Mouse (Mus musculus) MEL (cell line): ENCODE measurements around the gene Gfra4. TPM values are rescaled to one million over a fixed set of nuclear protein-coding genes. Genes with fewer than 3 reads are reported as not detected.
A peak's percentile ranks its signal among the peaks of the same experiment; 100 is the strongest.

Experiments used
- DNase-seq: peaks from one replicate; pipeline ENCODE4 v3.0.0; 2011; ENCODE audit warnings: low read depth, low spot score
- H3K27ac ChIP-seq: 2 replicates; pipeline ENCODE4 v1.5.1; 2012; ENCODE audit warnings: low read depth, mild to moderate bottlenecking, control low read depth, low read length, moderate library complexity; ENCODE audit not compliant: control insufficient read depth
- H3K27me3 ChIP-seq, 2 experiments: fragments of 150-350 bp in 1 of 2; sonication (generic) in 1 of 2; 2 replicates each; pipeline ENCODE4 v1.6.1; 2012; ENCODE audit warnings: low read length in 2 of 2, mild to moderate bottlenecking in 2 of 2, improper control_type of control experiment in 1 of 2, moderate library complexity in 1 of 2; ENCODE audit not compliant: insufficient read depth in 2 of 2, control insufficient read depth in 1 of 2
- H3K36me3 ChIP-seq, 2 experiments: 2 replicates each; pipeline ENCODE4 v1.6.1; 2012 to 2014; ENCODE audit warnings: low read length in 2 of 2, improper control_type of control experiment in 1 of 2, inconsistent platforms in 1 of 2, mild to moderate bottlenecking in 1 of 2; ENCODE audit not compliant: insufficient read depth in 2 of 2, control insufficient read depth in 1 of 2
- H3K4me1 ChIP-seq, 2 experiments: fragments of 150-350 bp in 1 of 2; sonication (generic) in 1 of 2; 2 replicates each; pipeline ENCODE4 v1.6.1; 2012; ENCODE audit warnings: low read length in 2 of 2, improper control_type of control experiment in 1 of 2, mild to moderate bottlenecking in 1 of 2; ENCODE audit not compliant: insufficient read depth in 2 of 2, control insufficient read depth in 1 of 2
- H3K4me3 ChIP-seq, 2 experiments: fragments of 150-350 bp in 1 of 2; sonication (generic) in 1 of 2; 2 replicates each; pipeline ENCODE4 v1.5.1; 2012; ENCODE audit warnings: low read depth in 2 of 2, low read length in 2 of 2, mild to moderate bottlenecking in 2 of 2, moderate library complexity in 2 of 2, control low read depth in 1 of 2, improper control_type of control experiment in 1 of 2; ENCODE audit not compliant: control insufficient read depth in 1 of 2, insufficient read depth in 1 of 2
- H3K79me2 ChIP-seq: 2 replicates; pipeline ENCODE4 v1.6.1; 2012; ENCODE audit warnings: mild to moderate bottlenecking, low read length, moderate library complexity; ENCODE audit not compliant: control insufficient read depth, poor library complexity, insufficient read depth
- H3K9ac ChIP-seq: 2 replicates; pipeline ENCODE4 v1.6.1; 2012; ENCODE audit warnings: low read depth, mild to moderate bottlenecking, control low read depth, low read length, moderate library complexity; ENCODE audit not compliant: control insufficient read depth, poor library complexity, severe bottlenecking
- H3K9me3 ChIP-seq: fragments of 150-350 bp; sonication (generic); replicated peaks from 2 replicates; pipeline ENCODE4 v1.6.1; 2012; ENCODE audit warnings: mild to moderate bottlenecking, low read length, improper control_type of control experiment, moderate library complexity; ENCODE audit not compliant: insufficient read depth
- BHLHE40 ChIP-seq: IDR thresholded peaks from 2 replicates; pipeline ENCODE4 v1.6.1; 2012; ENCODE audit warnings: low read depth, mild to moderate bottlenecking, inconsistent platforms, low read length, improper control_type of control experiment, borderline replicate concordance
- CHD1 ChIP-seq: IDR thresholded peaks from 2 replicates; pipeline ENCODE4 v1.6.1; 2012; ENCODE audit warnings: low read depth, mild to moderate bottlenecking, inconsistent platforms, low read length, improper control_type of control experiment
- CHD2 ChIP-seq: IDR thresholded peaks from 2 replicates; pipeline ENCODE4 v1.6.1; 2011; ENCODE audit warnings: low read length, improper control_type of control experiment
- CTCF ChIP-seq, 3 experiments: IDR thresholded peaks in 2 of 3; conservative IDR thresholded peaks in 1 of 3; 2 replicates each; pipeline ENCODE4 v1.5.1; 2011 to 2012; ENCODE audit warnings: low read length in 3 of 3, low read depth in 2 of 3, mild to moderate bottlenecking in 2 of 3, improper control_type of control experiment in 1 of 3, inconsistent platforms in 1 of 3, mixed read lengths in 1 of 3, moderate library complexity in 1 of 3; ENCODE audit not compliant: control insufficient read depth in 1 of 3, insufficient read depth in 1 of 3, poor library complexity in 1 of 3, severe bottlenecking in 1 of 3
- E2F4 ChIP-seq: IDR thresholded peaks from 2 replicates; pipeline ENCODE4 v1.6.1; 2011; ENCODE audit warnings: low read depth, low read length, improper control_type of control experiment, borderline replicate concordance
- GABPA ChIP-seq: IDR thresholded peaks from 2 replicates; pipeline ENCODE4 v1.6.1; 2012; ENCODE audit warnings: low read depth, mild to moderate bottlenecking, inconsistent platforms, low read length, improper control_type of control experiment, moderate library complexity
- GATA1 ChIP-seq: IDR thresholded peaks from 2 replicates; pipeline ENCODE4 v1.6.1; 2011; ENCODE audit warnings: low read depth, low read length, improper control_type of control experiment
- MAX ChIP-seq: IDR thresholded peaks from 2 replicates; pipeline ENCODE4 v1.6.1; 2011; ENCODE audit warnings: low read length, improper control_type of control experiment
- MYC ChIP-seq: IDR thresholded peaks from 2 replicates; pipeline ENCODE4 v1.6.1; 2011; ENCODE audit warnings: low read depth, mild to moderate bottlenecking, low read length, improper control_type of control experiment, moderate library complexity
- POLR2A ChIP-seq, 2 experiments: IDR thresholded peaks; 2 replicates each; pipeline ENCODE4 v1.6.1; 2011 to 2012; ENCODE audit warnings: low read length in 2 of 2, mild to moderate bottlenecking in 2 of 2, control low read depth in 1 of 2, improper control_type of control experiment in 1 of 2, low read depth in 1 of 2, moderate library complexity in 1 of 2; ENCODE audit not compliant: control insufficient read depth in 1 of 2, insufficient read depth in 1 of 2, poor library complexity in 1 of 2
- POLR2AphosphoS2 ChIP-seq: IDR thresholded peaks from 2 replicates; pipeline ENCODE4 v1.6.1; 2011; ENCODE audit warnings: low read length, improper control_type of control experiment
- POLR2AphosphoS5 ChIP-seq: IDR thresholded peaks from 2 replicates; pipeline ENCODE4 v1.6.1; 2012; ENCODE audit warnings: low read depth, borderline replicate concordance, mild to moderate bottlenecking, inconsistent platforms, low read length, moderate library complexity, mixed read lengths
- RAD21 ChIP-seq: IDR thresholded peaks from 2 replicates; pipeline ENCODE4 v1.6.1; 2011; ENCODE audit warnings: mild to moderate bottlenecking, low read depth, low read length, improper control_type of control experiment
- RCOR1 ChIP-seq: IDR thresholded peaks from 2 replicates; pipeline ENCODE4 v1.6.1; 2012; ENCODE audit warnings: low read depth, mild to moderate bottlenecking, inconsistent platforms, low read length, improper control_type of control experiment
- SIN3A ChIP-seq: IDR thresholded peaks from 2 replicates; pipeline ENCODE4 v1.6.1; 2012; ENCODE audit warnings: low read length, improper control_type of control experiment, inconsistent platforms
- SMC3 ChIP-seq: IDR thresholded peaks from 2 replicates; pipeline ENCODE4 v1.6.1; 2011; ENCODE audit warnings: low read depth, low read length, improper control_type of control experiment
- TAL1 ChIP-seq: IDR thresholded peaks from 2 replicates; pipeline ENCODE4 v1.6.1; 2012; ENCODE audit warnings: mild to moderate bottlenecking, inconsistent platforms, low read length, moderate library complexity, mixed read lengths
- USF1 ChIP-seq: IDR thresholded peaks from 2 replicates; pipeline ENCODE4 v1.6.1; 2014; ENCODE audit warnings: low read depth, mild to moderate bottlenecking, inconsistent platforms, low read length, improper control_type of control experiment, moderate library complexity
- USF2 ChIP-seq, 2 experiments: IDR thresholded peaks; 2 replicates each; pipeline ENCODE4 v1.6.1; 2011 to 2012; ENCODE audit warnings: improper control_type of control experiment in 2 of 2, low read length in 2 of 2, borderline replicate concordance in 1 of 2, inconsistent platforms in 1 of 2, low read depth in 1 of 2, mild to moderate bottlenecking in 1 of 2; ENCODE audit not compliant: insufficient read depth in 1 of 2
- ZC3H11A ChIP-seq: IDR thresholded peaks from 2 replicates; pipeline ENCODE4 v1.6.1; 2012; ENCODE audit warnings: low read depth, mild to moderate bottlenecking, inconsistent platforms, low read length, improper control_type of control experiment
- ZNF384 ChIP-seq: IDR thresholded peaks from 2 replicates; pipeline ENCODE4 v1.6.1; 2012; ENCODE audit warnings: low read depth, mild to moderate bottlenecking, inconsistent platforms, low read length, improper control_type of control experiment
- polyA plus RNA-seq, 2 experiments: library from polyadenylated mRNA; stranded (reverse) in 1 of 2; unstranded in 1 of 2; fragments of >175 nt in 1 of 2; fragments of >200 nt in 1 of 2; gene quantifications; 2 replicates each; pipeline versions ENCODE4 v1.2.1 to v1.2.4; 2012; ENCODE audit warnings: low replicate concordance in 2 of 2, low read depth in 1 of 2; ENCODE audit not compliant: insufficient read length in 2 of 2, insufficient read depth in 1 of 2, missing spikeins in 1 of 2
- total RNA-seq: library from RNA; depleted of rRNA; stranded (reverse); fragments of 300-350 nt; gene quantifications from 2 replicates; pipeline ENCODE4 v1.2.3, GENCODE M21; 2012

Gfra4 gene
- total and polyA plus RNA-seq, 3 experiments = not detected

DNA sequence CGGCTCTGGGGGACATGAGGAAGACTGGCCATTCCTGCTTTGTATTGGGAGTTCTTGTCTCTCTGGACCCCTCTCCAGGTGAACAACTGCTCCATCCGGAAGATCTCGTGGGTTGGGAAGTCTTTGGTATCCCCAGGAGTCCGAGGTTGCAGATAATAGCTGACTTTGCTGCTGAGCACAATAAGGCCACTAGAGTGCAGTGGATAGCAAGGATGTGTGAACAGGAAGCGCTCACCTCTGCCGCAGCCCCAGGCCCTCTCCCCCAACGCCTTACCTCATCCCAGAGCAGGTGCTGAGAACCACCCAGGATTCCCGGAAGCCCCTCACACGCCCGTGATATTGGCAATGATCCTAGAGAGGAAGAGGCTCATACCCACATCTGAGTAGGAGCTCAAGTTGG, 13.3 kb upstream of the Gfra4 start:
- H3K9ac ChIP-seq = no peak overlapping the region
- H3K4me1 ChIP-seq = peaks cover 0 to 4% of the 10 kb centered on the region in 2 experiments; a peak in 1 of 4 replicates
- DNase-seq = peak; percentile 25

GRCm38 (mm10) chr2:131055631-131056030, 12.7 kb upstream of the Gfra4 start:
- Histone ChIP-seq H3K9me3 (no peaks in the 10 kb centered on the region), H3K9ac (no peak overlapping the region), H3K27me3 (no peaks in the 10 kb centered on the region), H3K27ac (no peak overlapping the region), H3K79me2 (no peaks in the 10 kb centered on the region), H3K4me1 (peaks cover 0 to 4% of the 10 kb centered on the region in 2 experiments; a peak in 1 of 4 replicates), H3K4me3 (no peak overlapping the region), H3K36me3 (no peaks in the 10 kb centered on the region)
- TF ChIP-seq CHD2 (no peak), USF2 (IDR thresholded peaks at IDR 0.05; ENCODE audit: borderline replicate concordance in 1 of 2, insufficient read depth in 1 of 2, low read depth in 1 of 2, low read length in 2 of 2) (no peak), POLR2A (IDR thresholded peaks at IDR 0.05; ENCODE audit: control insufficient read depth in 1 of 2, insufficient read depth in 1 of 2, low read depth in 1 of 2, low read length in 2 of 2, poor library complexity in 1 of 2) (no peak), MYC (no peak), SMC3 (peak; percentile 68), TAL1 (no peak), POLR2AphosphoS5 (no peak), ZC3H11A (peak; percentile 24; the same call in 1 of the 2 replicates), BHLHE40 (no peak), GATA1 (no peak), CTCF (IDR thresholded peaks at IDR 0.05 in 2 of 3, conservative IDR thresholded peaks at IDR 0.05 in 1 of 3; ENCODE audit: control insufficient read depth in 1 of 3, insufficient read depth in 1 of 3, low read depth in 2 of 3, low read length in 3 of 3, poor library complexity in 1 of 3, severe bottlenecking in 1 of 3) (peak; percentile 67 to 76 (median 73)), USF1 (no peak), GABPA (no peak), ZNF384 (no peak), MAX (no peak), E2F4 (no peak), CHD1 (no peak), POLR2AphosphoS2 (no peak), RCOR1 (no peak), RAD21 (peak; percentile 52)
- DNase-seq = peak; percentile 64

More for the DNA sequence above, 13.3 kb upstream of the Gfra4 start:
- Histone ChIP-seq H3K36me3 (no peaks in the 10 kb centered on the region), H3K4me3 (no peak overlapping the region), H3K27ac (no peak overlapping the region), H3K9me3 (no peaks in the 10 kb centered on the region), H3K27me3 (no peaks in the 10 kb centered on the region), H3K79me2 (no peaks in the 10 kb centered on the region)
- TF ChIP-seq RAD21 (peak; percentile 21), CTCF (IDR thresholded peaks at IDR 0.05 in 2 of 3, conservative IDR thresholded peaks at IDR 0.05 in 1 of 3; ENCODE audit: control insufficient read depth in 1 of 3, insufficient read depth in 1 of 3, low read depth in 2 of 3, low read length in 3 of 3, poor library complexity in 1 of 3, severe bottlenecking in 1 of 3) (peak in 1 of 3 experiments; percentile 24; a peak in 2 of 6 replicates), USF1 (no peak), SIN3A (no peak), SMC3 (peak; percentile 27)
